Mouse (Mus musculus) megakaryocyte, adult 5-6 weeks (primary cell): ENCODE measurements around the gene Gm4707. TPM values are rescaled to one million over a fixed set of nuclear protein-coding genes. Genes with fewer than 3 reads are reported as not detected.
"Not testable (repeated sequence)": the region's sequence is repeated elsewhere in the genome, so short reads cannot be mapped to it uniquely, and the experiment has no call there.

Source experiments
- ATAC-seq: 2 replicates; pipeline ENCODE4 v1.8.0; 2016; ENCODE audit warnings: mild to moderate bottlenecking, inconsistent platforms; ENCODE audit not compliant: poor library complexity, severe bottlenecking
- total RNA-seq, 2 experiments: library from RNA; stranded (forward) in 1 of 2; stranded (reverse) in 1 of 2; fragments of 153-499, 151-499 nt in 1 of 2; fragments of 221-1000, 200-1000 nt in 1 of 2; gene quantifications; 2 replicates each; pipeline versions ENCODE4 v1.2.3 to v1.2.4; 2015 to 2017

Gene Gm4707
- total RNA-seq (2015) (2.4 and 4.2 TPM in 2 replicates), total RNA-seq (2017) (4.0 and 4.8 TPM in 2 replicates)

DNA sequence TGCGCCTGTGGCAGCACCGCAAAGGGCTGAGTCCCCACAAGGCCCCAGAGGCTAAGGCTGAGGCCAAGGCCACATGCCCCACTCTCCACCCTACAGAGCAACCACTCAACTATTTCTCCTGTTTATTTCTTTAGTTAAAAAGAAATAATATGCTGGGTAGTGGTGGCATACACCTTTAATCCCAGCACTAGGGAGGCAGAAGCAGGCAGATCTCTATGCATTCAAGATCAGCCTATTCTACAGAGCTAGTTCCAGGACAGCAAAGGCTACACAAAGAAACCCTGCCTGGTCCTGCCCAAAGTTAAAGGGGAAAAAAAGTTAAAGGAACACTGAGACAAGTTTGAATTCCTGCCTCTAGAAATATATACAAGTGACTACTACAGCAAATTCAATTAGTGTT is at the start of gene Gm4707:
Gene Gm4707 (minus strand): TSS at position 101 of the 400 bp plus-strand sequence.
- ATAC-seq, result no peak

DNA sequence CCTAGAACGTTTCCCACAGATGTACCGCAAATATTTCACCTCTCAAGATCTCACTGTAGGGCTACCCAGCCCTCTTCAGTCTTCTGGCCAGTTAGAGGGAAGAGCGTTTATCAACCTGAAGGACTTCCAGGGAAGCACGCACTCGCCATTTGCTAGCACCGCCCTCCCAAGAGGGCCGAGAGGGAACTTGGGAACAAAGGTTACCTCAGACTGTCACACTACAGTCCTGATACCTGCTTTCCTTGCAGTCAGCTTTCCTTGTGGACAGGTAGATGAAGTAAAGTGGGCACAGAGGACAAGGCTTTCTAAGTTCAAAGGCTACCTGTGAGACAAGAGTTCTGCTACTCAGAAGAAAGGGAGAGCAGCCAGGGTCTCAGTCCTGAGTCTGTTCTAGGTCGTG is 47.1 kb upstream of the Gm4707 start:
- ATAC-seq, result no peak

GRCm38 (mm10) chr17:71495784-71496183 is 36.1 kb upstream of the Gm4707 start:
- ATAC-seq, result no peak

- ATAC-seq, result no peak
Observed at GRCm38 (mm10) chr17:71491332-71491686, 31.6 kb upstream of the Gm4707 start.

- ATAC-seq, result no peak
Observed at GRCm38 (mm10) chr17:71490666-71491331, 31.1 kb upstream of the Gm4707 start.

DNA sequence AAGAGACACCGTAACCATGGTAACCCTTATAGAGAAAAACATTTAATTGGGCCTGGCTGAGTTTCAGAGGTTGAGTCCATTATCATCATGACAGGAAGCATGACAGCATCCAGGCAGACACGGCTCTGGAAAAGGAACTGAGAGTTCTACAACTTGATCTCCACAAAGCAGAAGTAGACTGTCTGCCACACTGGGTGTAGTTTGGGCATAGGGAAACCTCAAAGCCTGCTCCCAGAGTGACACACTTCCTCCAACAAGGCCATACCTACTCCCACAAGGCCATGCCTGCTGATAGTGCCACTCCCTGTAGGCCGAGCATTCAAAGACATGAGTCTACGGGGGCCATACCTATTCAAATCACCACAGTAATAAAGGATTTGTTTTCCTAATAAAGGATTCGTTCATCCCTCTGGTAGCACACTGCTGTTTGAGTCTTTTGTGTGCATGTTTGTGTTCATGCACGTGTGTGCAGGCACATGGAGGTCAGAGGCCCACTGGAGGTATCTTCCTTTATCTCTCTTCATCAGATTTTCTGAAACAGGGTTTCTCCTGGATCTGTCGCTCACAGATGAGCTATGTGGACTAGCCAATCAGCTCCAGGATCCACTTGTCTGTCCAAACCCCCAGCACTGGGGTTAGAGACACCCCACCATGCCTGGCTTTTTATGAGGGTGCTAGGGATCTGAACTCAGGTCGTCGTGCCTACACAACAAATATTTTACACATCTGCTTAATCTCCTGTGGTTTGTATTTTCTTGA is 30.2 kb upstream of the Gm4707 start:
- ATAC-seq, result peak; percentile 60

- ATAC-seq, result peak; percentile 49
Observed at GRCm38 (mm10) chr17:71486231-71486851, 26.6 kb upstream of the Gm4707 start.

DNA sequence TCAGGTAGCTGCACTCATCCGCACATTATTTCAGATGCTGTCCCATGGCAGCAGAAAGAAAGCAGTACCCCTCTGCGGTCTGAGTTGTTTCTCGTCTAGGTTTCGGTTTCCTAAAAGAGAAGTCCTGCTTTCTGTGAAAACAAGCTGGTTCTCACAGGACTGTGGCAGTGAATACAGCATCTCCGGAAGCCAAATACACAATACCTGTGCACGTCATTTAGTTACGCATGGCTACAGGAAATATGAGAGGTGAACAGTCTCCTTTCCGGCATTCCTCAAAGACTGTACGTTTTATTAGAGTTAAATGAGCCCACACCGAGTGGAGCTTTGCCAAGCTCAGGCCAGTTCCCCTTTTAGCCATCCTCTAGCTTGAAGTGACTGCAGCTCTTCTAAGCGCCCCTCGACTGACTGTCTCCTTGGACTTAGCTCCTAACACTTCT is 26.1 kb upstream of the Gm4707 start:
- ATAC-seq, result peak; percentile 70

DNA sequence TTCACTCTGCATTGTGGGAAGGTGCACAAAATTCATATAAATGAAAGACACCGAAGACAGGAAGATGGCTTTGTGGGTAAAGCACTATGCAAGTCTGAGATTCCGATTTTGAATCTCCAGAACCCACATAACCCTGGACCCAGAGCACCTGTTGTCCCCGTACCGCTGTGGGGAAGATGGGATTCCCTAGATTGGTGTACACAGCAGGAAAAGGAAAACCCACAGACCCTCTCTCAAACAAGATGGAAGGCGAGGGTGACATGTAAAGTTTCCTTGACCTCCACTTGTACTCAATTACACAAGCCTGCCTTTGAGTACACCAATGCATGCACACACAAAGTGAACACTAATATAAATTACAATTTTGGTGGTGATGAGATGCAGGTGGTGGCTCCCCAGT is 25.0 kb upstream of the Gm4707 start:
- no peak for ATAC-seq

DNA sequence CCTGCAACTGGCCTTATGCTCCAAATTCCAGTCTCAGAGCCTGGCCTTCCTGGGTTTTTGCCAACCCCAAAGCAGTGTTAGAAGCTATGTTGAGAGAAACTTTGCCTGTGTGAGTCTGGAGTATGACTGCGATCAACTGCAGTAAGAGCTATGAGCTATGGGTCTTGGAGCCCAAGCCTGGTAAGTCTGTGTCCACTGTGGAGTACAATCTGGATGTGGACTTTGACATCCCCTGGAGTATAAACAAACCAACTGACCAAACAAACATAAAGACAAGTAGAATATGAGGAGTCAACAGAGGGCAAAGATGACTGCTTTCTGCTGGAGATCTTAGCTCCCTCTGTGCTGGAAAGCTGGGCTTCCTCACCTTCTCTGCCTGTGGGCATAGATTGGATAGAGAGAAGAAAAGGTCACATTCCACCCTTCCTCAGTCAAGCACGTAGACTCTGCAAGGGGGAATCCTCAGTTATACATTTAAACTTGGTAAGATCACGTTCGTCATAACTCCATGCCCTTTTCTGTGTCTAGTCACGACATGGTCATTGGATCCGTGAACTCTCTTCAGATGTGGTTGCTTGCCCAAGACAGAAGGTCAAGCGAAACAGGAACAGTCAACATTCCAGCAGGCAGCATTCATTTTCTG is 23.8 kb upstream of the Gm4707 start:
- ATAC-seq, result peak; percentile 39

- peak; percentile 11; the same call in 1 of the 2 replicates for ATAC-seq
Observed at GRCm38 (mm10) chr17:71479381-71479901, 19.7 kb upstream of the Gm4707 start.

- ATAC-seq, result no peak
Observed at GRCm38 (mm10) chr17:71477481-71477880, 17.8 kb upstream of the Gm4707 start.

DNA sequence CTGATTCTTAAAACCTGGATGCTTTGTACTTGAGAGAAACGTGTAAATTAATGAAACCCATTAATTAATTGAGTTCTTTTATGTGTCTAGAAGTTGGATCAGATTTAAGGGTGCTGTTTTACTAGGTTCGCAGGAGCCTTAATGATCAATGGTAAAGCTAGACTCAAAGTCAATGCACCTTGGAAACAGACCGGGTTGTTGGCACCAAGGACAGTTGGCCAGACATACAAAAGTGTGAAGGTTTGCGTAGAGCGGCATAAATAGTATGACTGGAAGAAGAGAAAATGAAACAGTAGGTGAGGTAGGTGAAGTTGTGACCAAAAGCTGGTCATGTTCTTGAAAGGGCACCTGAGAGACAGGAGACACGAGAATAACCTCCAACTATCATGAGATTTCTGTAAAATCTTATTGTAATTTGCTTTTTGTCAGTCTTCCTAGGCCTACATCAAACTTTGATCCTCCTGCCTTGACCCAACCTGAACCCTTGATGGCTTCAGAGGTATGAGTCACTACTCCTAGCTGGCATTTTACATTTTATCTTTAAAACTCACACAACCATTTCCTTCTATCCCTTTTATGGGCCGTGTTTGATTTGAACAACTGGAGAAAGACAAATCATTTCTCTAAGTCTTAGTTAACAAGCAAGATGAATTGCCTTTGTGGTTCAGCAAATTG is 16.8 kb upstream of the Gm4707 start:
- ATAC-seq, result no peak

DNA sequence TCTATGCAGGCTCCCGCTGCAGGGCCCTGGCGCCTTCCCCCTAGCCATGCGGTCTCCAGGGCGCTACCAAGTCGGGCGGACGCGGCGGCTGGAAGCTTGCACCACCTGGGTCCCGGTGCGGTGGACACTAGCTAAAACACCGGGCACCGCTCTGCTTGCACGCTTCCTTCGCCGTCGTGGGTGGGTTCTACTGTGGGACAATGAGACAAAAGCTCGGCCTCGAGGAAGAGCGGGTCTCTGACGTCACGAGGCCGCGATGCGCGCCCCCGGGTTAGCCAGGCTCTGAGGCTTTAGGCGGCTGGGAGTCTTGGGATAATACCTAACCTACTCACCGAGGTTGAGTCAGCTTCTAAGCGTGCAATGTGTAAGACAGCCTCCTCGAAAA is 16.0 kb upstream of the Gm4707 start:
- ATAC-seq, result peak; percentile 13

DNA sequence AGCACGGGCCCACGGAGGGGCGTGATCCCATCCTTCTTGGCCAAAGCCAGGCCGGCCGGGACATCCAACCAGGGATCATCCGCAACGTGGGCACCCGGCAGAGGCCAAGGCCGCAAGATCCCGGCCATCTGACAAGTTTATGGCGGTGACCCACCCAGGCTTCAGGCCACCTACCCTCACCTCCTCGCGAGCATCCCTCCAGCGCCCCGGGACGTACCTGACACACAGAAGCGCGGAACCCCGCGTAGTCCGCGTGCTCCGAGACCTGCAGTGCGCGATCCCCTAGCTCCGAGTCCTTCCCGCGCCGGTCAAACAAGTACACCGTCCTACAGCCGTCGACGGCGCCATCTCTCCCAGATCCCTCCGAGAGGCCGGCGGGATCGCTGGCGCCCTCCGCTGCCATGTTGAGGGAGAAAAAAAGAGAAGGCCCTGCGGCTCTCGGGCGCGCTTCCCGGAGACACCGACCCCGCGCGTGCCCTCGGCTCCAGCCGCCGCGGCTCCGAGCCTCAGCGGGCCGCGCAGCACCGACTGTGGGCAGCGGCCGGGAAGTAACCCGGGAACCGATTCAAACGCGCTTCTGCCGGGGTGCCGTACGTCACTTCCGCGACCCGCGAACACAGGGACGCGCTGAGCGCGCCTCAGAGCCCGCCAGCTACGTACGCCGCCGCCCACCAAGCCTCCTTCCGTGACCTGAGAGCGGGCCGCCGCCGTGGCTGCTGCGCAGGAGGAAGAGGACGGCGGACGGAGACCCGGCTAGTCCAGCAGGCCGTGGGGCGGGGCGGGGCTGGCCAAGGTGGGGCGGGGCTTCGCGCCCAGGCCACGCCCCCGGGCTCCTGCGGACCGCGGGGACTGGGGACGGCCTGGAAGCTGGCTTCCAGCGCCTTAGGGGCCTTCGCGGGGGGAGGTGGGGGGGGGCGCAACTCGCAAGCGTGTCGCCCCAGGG is 15.3 kb upstream of the Gm4707 start, which contains the start of gene Smchd1:
Gene Smchd1 (minus strand): TSS at position 582 of the 943 bp plus-strand sequence.
- ATAC-seq, result peak; percentile 92

- no peak for ATAC-seq
Observed at GRCm38 (mm10) chr17:71474128-71474527, 14.4 kb upstream of the Gm4707 start.

DNA sequence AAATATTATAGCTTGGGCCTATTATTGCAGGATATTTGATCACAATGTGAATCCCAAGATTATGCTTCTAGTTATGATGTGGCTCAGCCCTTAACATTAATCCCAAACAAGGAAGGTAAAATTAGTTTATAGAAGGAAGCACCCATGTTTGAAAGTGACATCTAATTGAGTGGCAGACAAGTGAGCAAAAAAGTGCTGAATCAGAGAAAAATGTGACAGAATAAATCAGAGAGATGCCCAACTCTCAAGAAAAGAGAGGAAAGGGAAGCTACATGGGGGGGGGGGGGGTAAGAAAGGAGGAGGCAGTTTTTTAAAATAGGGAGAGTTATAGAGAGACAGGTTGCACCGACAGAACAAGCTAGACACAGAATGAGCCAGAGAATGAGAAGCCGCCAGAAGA is 11.5 kb upstream of the Gm4707 start:
- ATAC-seq, result no peak

- ATAC-seq, result no peak
Observed at GRCm38 (mm10) chr17:71460312-71460711, 594 bp upstream of the Gm4707 start.

DNA sequence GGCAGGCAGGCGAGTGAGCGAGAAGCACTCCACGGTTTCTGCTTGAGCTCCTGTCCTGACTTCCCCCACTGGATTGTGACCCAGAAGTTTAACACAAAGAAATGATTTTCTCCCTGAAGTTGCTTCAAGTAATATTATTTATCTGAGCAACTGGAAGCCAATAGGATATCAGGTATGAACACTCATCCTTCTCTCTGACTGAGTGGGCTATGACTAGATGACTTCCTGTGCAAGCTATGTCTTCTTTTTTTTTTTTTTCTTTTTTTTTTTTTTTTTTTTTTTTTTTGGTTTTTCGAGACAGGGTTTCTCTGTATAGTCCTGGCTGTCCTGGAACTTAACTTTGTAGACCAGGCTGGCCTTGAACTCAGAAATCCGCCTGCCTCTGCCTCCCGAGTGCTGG is 2.4 kb downstream of the Gm4707 start:
- ATAC-seq, result not testable (repeated sequence)
